Mouse (Mus musculus) spleen, adult 2 months (tissue): ENCODE data around the gene Tex21. TPM values are rescaled to one million over a fixed set of nuclear protein-coding genes. Genes with fewer than 3 reads are reported as not detected.

Experiments
- DNase-seq, 2 experiments: peaks; one replicate each; pipeline versions ENCODE4 v3.0.0 to v3.0.0-alpha.2; 2012 to 2021; ENCODE audit warnings: low spot score in 2 of 2, low read depth in 1 of 2
- H3K27ac ChIP-seq: fragments of 200-500 bp; 2 replicates; pipeline ENCODE4 v1.5.1; 2012; ENCODE audit warnings: low read length, inconsistent platforms; ENCODE audit not compliant: insufficient read depth
- H3K27me3 ChIP-seq: fragments of 200-500 bp; 2 replicates; pipeline ENCODE4 v1.6.1; 2012; ENCODE audit warnings: mild to moderate bottlenecking, moderate library complexity, low read length, inconsistent platforms; ENCODE audit not compliant: control insufficient read depth, insufficient read depth
- H3K36me3 ChIP-seq: fragments of 200-500 bp; 2 replicates; pipeline ENCODE4 v1.6.1; 2012; ENCODE audit warnings: mild to moderate bottlenecking, low read length, inconsistent platforms; ENCODE audit not compliant: control insufficient read depth, insufficient read depth
- H3K4me1 ChIP-seq: fragments of 200-500 bp; 2 replicates; pipeline ENCODE4 v1.6.1; 2011; ENCODE audit warnings: inconsistent platforms; ENCODE audit not compliant: control insufficient read depth, insufficient read depth, insufficient read length
- H3K4me3 ChIP-seq: fragments of 200-500 bp; 2 replicates; pipeline ENCODE4 v1.5.1; 2011; ENCODE audit warnings: mild to moderate bottlenecking, inconsistent platforms; ENCODE audit not compliant: insufficient read depth, insufficient read length; ENCODE audit errors: extremely low read depth
- CTCF ChIP-seq: fragments of 200-500 bp; IDR thresholded peaks from 2 replicates; pipeline ENCODE4 v1.5.1; 2011; ENCODE audit warnings: mild to moderate bottlenecking, inconsistent platforms; ENCODE audit not compliant: insufficient read depth, insufficient read length, insufficient replicate concordance; ENCODE audit errors: extremely low read depth
- POLR2A ChIP-seq: fragments of 200-500 bp; IDR thresholded peaks from 2 replicates; pipeline ENCODE4 v1.6.1; 2011; ENCODE audit warnings: low read depth, low read length, inconsistent platforms
- WGBS: fragments of 180-500 bp; shearing (Covaris S2); methylation state at CpG from one replicate; pipeline ENCODE4 v1.1.7; 2018; 5-methylcytosine and 5-hydroxymethylcytosine counted together
- polyA plus RNA-seq: library from polyadenylated mRNA; depleted of rRNA; stranded (reverse); fragments of >200 nt; gene quantifications from 2 replicates; pipeline ENCODE4 v1.2.3, GENCODE M21; 2012

Tex21 gene
- polyA plus RNA-seq, 1 experiment: not detected

DNA sequence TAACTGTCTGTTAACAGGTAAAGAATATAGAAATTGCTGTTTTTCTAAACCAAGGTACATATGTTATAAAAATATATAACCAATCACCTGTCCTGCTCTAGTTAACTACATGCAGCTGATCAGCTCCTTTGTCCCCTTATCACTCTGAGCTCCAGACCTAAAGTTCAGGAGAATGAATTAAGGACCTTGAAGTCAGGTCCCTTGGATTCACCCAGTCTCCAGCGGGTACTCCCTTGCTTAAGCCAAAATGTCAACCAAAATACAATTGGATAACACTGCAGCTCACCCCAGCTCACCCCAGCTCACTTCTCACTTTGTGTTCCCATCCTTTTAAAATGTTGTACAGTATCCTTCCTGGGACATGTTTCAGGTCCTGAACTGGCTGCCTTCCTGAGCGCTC, 7.0 kb upstream of the Tex21 start:
- Histone ChIP-seq H3K27me3 (no peaks in the 10 kb centered on the region), H3K4me3 (no peak overlapping the region), H3K36me3 (no peaks in the 10 kb centered on the region), H3K27ac (no peak overlapping the region), H3K4me1 (no peaks in the 10 kb centered on the region; the same call in 1 of the 2 replicates)
- TF ChIP-seq POLR2A (no peak), CTCF (no peak)
- DNase-seq: no peak
- 93% methylated on average over 2 of the region's 2 CpGs for WGBS

DNA sequence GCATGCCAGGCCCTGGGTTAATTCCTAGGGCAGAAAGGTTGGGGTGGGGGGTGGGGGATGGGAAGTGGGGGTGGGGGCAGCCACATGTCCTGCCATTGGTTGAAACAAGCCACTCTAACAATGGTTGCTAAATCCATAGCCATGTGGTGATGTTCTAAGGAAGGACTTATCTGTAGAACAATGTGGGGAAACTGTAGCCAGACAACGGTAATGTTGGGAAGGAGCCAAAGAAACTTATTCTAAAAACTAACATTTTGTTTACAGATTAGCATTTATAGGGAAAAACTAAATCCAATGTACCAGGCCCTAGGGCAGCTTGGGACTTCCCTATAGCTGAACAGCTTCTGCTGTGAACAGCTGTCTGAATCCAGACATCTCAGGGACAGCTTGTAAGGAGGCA, 6.5 kb upstream of the Tex21 start:
- Histone ChIP-seq H3K36me3 (no peaks in the 10 kb centered on the region), H3K27me3 (no peaks in the 10 kb centered on the region), H3K4me3 (no peak overlapping the region), H3K27ac (no peak overlapping the region), H3K4me1 (no peaks in the 10 kb centered on the region; the same call in 1 of the 2 replicates)
- no peak for DNase-seq
- TF ChIP-seq CTCF (no peak), POLR2A (no peak)
- WGBS: 85% methylated on average over 1 of the region's 1 CpGs

DNA sequence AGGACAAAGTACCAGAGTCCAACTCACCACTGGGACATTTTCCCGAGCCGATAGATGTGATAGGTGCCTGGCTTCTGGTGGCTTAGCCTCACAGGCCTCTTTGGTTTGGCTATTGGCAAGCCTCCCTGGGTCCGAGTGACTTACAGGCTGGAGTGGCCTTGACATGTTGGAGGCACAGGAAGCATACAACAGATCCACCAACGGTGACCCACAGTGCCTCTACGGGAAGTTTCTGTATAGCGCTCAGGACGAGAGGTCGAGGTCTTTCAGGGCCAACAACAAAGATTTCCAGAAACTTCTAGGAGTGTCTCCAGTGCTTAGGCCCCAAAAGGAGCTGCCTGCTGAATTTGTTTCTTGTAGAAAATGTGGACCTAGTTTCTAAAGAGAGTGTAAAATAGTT, 1.6 kb downstream of the Tex21 start:
- no peak for TF ChIP-seq POLR2A
- TF ChIP-seq CTCF: no peak
- no peak for DNase-seq
- no peaks in the 10 kb centered on the region for H3K36me3 ChIP-seq
- H3K27me3 ChIP-seq: no peaks in the 10 kb centered on the region
- no peaks in the 10 kb centered on the region for H3K4me1 ChIP-seq
- no peak overlapping the region for H3K27ac ChIP-seq
- H3K4me3 ChIP-seq: no peak overlapping the region
- 85% methylated on average over 8 of the region's 8 CpGs for WGBS

DNA sequence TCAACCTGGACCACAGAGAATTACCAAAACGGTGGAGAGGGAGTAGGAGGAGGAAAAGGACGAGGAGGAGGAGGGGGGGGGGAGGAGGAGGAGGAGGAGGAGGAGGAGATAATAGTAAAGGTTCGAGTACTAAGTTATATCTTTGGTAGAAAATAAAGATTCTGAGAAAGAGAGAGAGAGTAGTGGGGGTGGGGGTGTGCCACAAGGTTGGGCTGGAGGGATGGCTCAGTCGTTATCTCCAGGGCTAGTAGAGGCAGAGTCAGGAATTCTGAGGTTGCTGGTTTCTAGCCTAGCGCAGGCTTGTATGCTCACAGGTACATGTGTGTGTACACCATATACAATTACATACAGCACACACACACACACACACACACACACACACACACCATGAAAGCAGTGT, 4.7 kb downstream of the Tex21 start:
- H3K36me3 ChIP-seq: no peaks in the 10 kb centered on the region
- no peaks in the 10 kb centered on the region for H3K4me1 ChIP-seq
- no peak overlapping the region for H3K27ac ChIP-seq
- no peak for TF ChIP-seq POLR2A
- no peak for TF ChIP-seq CTCF
- DNase-seq: no peak
- H3K27me3 ChIP-seq: no peaks in the 10 kb centered on the region
- 72% methylated on average over 5 of the region's 5 CpGs for WGBS
- no peak overlapping the region for H3K4me3 ChIP-seq

DNA sequence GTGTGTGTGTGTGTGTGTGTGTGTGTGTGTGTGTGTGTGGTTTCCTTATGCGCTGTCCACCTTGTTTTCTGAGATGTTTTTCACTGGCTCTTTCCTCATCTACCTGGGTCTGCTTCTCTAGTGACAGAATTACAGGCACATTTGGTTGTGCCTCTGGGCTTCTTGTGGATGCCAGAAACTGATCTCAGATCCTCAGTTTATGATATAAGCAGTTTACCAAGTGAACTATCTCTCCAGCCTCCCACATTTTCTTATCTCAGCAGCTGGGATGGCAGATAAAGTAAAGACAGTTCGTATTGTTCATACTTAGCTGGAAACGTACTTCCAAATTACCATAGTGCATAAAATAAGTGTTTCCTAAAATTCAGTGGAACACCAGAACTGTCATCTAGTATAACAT, 5.5 kb downstream of the Tex21 start:
- TF ChIP-seq POLR2A (no peak), CTCF (no peak)
- no peaks in the 10 kb centered on the region for H3K4me1 ChIP-seq
- no peak overlapping the region for H3K27ac ChIP-seq
- H3K4me3 ChIP-seq: no peak overlapping the region
- DNase-seq: no peak
- no peaks in the 10 kb centered on the region for H3K36me3 ChIP-seq
- H3K27me3 ChIP-seq: no peaks in the 10 kb centered on the region
- WGBS: 78% methylated on average over 3 of the region's 3 CpGs

DNA sequence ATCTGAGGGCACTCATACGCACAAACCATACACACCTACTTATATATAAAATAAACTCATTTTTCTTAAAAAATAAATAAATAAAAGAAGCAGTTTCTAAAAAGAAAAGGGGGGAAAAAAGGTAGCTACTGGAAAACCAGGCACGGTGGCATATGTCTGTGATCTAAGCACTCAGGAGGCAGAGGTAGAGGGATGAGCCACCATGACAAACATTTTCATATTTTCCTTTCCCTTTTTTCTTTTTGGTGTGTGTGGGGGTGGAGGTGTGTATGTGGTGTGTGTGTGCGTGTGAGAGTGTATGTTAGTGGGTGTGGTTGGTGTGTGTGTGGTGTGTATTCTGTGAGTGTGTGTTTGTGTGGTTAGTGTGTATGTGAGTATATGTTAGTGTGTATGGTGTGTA, 5.9 kb downstream of the Tex21 start:
- Histone ChIP-seq H3K27ac (no peak overlapping the region), H3K4me1 (no peaks in the 10 kb centered on the region), H3K27me3 (no peaks in the 10 kb centered on the region), H3K36me3 (no peaks in the 10 kb centered on the region), H3K4me3 (no peak overlapping the region)
- no peak for TF ChIP-seq CTCF
- no peak for TF ChIP-seq POLR2A
- WGBS: 71% methylated on average over 3 of the region's 3 CpGs
- DNase-seq: no peak

DNA sequence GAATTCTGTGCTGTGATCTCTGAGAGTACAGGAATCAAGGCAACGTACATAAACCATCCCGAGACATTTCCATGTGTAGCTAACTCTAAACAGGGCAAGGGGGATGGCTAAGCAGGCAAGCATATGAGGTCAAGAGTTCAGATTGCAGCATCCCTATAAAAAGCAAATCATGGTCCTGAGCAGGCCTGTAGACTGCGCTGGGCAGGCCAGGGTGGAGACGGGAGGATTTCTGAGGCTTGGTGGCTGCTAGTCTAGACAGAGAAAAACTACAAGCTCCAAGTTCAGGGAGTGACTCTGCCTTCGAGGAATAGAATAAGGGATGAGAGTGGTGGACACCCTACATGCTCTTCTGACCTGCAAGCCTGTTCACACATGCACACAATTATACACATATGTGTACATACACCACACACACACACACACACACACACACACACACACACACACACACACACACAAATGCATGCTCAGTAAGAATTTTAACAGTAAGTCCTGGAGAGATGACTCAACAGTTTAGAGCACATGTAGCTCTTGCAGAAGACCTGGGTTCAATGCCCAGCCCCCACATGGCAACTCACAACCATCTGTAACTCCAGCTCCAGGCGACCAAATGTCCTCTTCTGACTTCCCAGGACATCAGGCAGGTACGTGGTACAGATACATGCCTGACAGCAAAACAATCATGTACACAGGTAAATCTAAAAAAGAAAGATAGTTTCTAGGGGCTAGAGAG, 6.5 kb downstream of the Tex21 start:
- no peak for DNase-seq
- no peaks in the 10 kb centered on the region for H3K36me3 ChIP-seq
- H3K27me3 ChIP-seq: no peaks in the 10 kb centered on the region
- H3K27ac ChIP-seq: no peak overlapping the region
- H3K4me3 ChIP-seq: no peak overlapping the region
- H3K4me1 ChIP-seq: no peaks in the 10 kb centered on the region
- WGBS: 87% methylated on average over 7 of the region's 7 CpGs
- TF ChIP-seq POLR2A (no peak), CTCF (no peak)
